Mouse (Mus musculus) erythroblast, embryonic 14.5 days (primary cell): ENCODE data around the gene Zfp62. TPM values are rescaled to one million over a fixed set of nuclear protein-coding genes. Genes with fewer than 3 reads are reported as not detected.

Source experiments
- H3K27me3 ChIP-seq: 2 replicates; pipeline ENCODE4 v1.6.1; 2012; ENCODE audit warnings: inconsistent platforms; ENCODE audit not compliant: control insufficient read depth
- H3K36me3 ChIP-seq: 2 replicates; pipeline ENCODE4 v1.6.1; 2012; ENCODE audit warnings: mild to moderate bottlenecking, inconsistent platforms; ENCODE audit not compliant: control insufficient read depth
- H3K4me1 ChIP-seq: 2 replicates; pipeline ENCODE4 v1.6.1; 2012; ENCODE audit warnings: inconsistent platforms; ENCODE audit not compliant: control insufficient read depth
- H3K4me3 ChIP-seq: replicated peaks from 2 replicates; pipeline ENCODE3; 2012; ENCODE audit warnings: moderate library complexity, mild to moderate bottlenecking, inconsistent platforms
- H3K9me3 ChIP-seq: 2 replicates; pipeline ENCODE4 v1.6.1; 2012; ENCODE audit warnings: low read length, inconsistent platforms, mixed read lengths; ENCODE audit not compliant: control insufficient read depth
- GATA1 ChIP-seq: IDR thresholded peaks from 2 replicates; pipeline ENCODE4 v1.6.1; 2012; ENCODE audit warnings: low read length, inconsistent platforms, mixed read lengths
- TAL1 ChIP-seq: IDR thresholded peaks from 3 replicates; pipeline ENCODE4 v1.6.1; 2012; ENCODE audit warnings: low read length, inconsistent platforms, mixed read lengths
- polyA plus RNA-seq: library from polyadenylated mRNA; stranded (reverse); fragments of >175 nt; gene quantifications from 2 replicates; pipeline ENCODE4 v1.2.3, GENCODE M21; 2012

Zfp62 gene
- polyA plus RNA-seq, 1 experiment = 0.02 TPM

DNA sequence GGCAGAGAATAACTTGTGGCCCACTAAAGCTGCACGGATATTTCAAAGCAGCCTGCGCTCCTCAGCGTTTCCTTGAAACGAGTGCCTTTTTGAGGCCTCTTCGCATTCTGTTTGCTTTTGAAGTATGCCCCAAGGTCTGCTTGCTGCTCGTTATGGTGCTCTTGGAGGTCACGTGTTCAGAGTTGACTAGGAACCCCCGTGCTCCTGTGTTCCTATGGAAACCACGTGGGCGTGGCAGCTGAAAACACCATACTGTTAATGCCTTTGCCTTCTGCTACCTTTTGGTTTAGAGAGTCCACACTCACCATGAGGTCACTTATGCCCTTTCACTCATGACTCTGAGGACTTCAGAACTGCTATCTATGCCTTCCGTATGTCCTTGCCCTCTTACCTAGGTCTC lies 61.5 kb downstream of the Zfp62 start:
- Histone ChIP-seq H3K4me3 (no peak overlapping the region), H3K9me3 (no peaks in the 10 kb centered on the region), H3K27me3 (no peaks in the 10 kb centered on the region), H3K4me1 (no peaks in the 10 kb centered on the region; the same call in 1 of the 2 replicates), H3K36me3 (peaks cover 58% of the 10 kb centered on the region)
- no peak for TF ChIP-seq GATA1
- no peak for TF ChIP-seq TAL1

DNA sequence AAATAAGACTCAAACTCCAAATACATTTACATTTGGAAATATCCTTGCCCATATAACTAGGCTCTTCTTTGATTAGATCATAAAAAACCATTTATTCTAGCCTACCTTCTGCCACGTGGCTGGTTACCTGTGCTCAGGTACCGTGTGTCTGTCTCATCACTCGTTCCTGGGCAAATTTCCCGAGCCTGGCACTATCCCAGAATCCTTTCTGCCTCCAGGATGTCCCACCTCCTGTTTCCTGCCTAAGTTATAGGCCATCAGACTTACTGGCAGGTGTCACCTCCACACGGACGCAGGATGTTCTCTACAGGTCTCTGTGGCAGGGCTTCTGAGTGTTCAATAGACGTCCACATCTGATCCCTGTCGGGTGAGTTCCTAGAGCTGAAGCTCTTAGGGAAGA lies 62.0 kb downstream of the Zfp62 start:
- Histone ChIP-seq H3K4me1 (no peaks in the 10 kb centered on the region; the same call in 1 of the 2 replicates), H3K27me3 (no peaks in the 10 kb centered on the region), H3K4me3 (no peak overlapping the region), H3K9me3 (no peaks in the 10 kb centered on the region), H3K36me3 (peaks cover 54% of the 10 kb centered on the region)
- no peak for TF ChIP-seq TAL1
- TF ChIP-seq GATA1 = no peak

GRCm38 (mm10) chr11:49266671-49267070 lies 63.6 kb downstream of the Zfp62 start:
- Histone ChIP-seq H3K27me3 (no peaks in the 10 kb centered on the region), H3K4me3 (no peak overlapping the region), H3K4me1 (no peaks in the 10 kb centered on the region), H3K36me3 (peaks cover 38% of the 10 kb centered on the region), H3K9me3 (no peaks in the 10 kb centered on the region)
- TF ChIP-seq GATA1 = no peak
- no peak for TF ChIP-seq TAL1

GRCm38 (mm10) chr11:49267316-49267715 lies 64.2 kb downstream of the Zfp62 start:
- Histone ChIP-seq H3K27me3 (no peaks in the 10 kb centered on the region), H3K9me3 (no peaks in the 10 kb centered on the region), H3K36me3 (peaks cover 31% of the 10 kb centered on the region), H3K4me1 (no peaks in the 10 kb centered on the region), H3K4me3 (no peak overlapping the region)
- no peak for TF ChIP-seq TAL1
- TF ChIP-seq GATA1 = no peak

- no peak overlapping the region for H3K4me3 ChIP-seq
- no peaks in the 10 kb centered on the region for H3K9me3 ChIP-seq
- peaks cover 24% of the 10 kb centered on the region for H3K36me3 ChIP-seq
- H3K27me3 ChIP-seq = no peaks in the 10 kb centered on the region
- no peak for TF ChIP-seq TAL1
- no peak for TF ChIP-seq GATA1
- no peaks in the 10 kb centered on the region for H3K4me1 ChIP-seq
These were observed 65.0 kb downstream of the Zfp62 start for GRCm38 (mm10) chr11:49267970-49268579.

Other genes starting within 250 kb of the Zfp62 start
- gene Olfr56, start 224.4 kb upstream of the Zfp62 start, polyA plus RNA-seq = 0.02 TPM in 1 of 2 replicates, not detected in the other
- gene 9930111J21Rik1, start 223.9 kb upstream of the Zfp62 start, polyA plus RNA-seq = not detected in 2 replicates
- gene Gm12185, start 211.1 kb upstream of the Zfp62 start, polyA plus RNA-seq = not detected in 2 replicates
- gene Tgtp1, start 209.1 kb upstream of the Zfp62 start, polyA plus RNA-seq = not detected in 2 replicates
- 0.02 TPM in 1 of 2 replicates, not detected in the other for gene 9930111J21Rik2, start 152.1 kb upstream of the Zfp62 start, polyA plus RNA-seq
- not detected in 2 replicates for gene Tgtp2, start 139.1 kb upstream of the Zfp62 start, polyA plus RNA-seq
- gene Ifi47, start 126.7 kb upstream of the Zfp62 start, polyA plus RNA-seq = not detected in 2 replicates
- gene Olfr1396, start 88.4 kb upstream of the Zfp62 start, polyA plus RNA-seq = not detected in 2 replicates
- gene Olfr1395, start 61.0 kb upstream of the Zfp62 start, polyA plus RNA-seq = not detected in 2 replicates
- gene Olfr1394, start 48.9 kb upstream of the Zfp62 start, polyA plus RNA-seq = not detected in 2 replicates
- gene Btnl9, start 16.1 kb upstream of the Zfp62 start, polyA plus RNA-seq = not detected in 2 replicates
- gene Mgat1, start 40.9 kb downstream of the Zfp62 start, polyA plus RNA-seq = 6.7 and 7.3 TPM in 2 replicates
- not detected in 2 replicates for gene Olfr1393, start 75.0 kb downstream of the Zfp62 start, polyA plus RNA-seq
- gene Olfr1392, start 82.0 kb downstream of the Zfp62 start, polyA plus RNA-seq = 0.01 TPM in 1 of 2 replicates, not detected in the other
- gene Olfr10, start 101.4 kb downstream of the Zfp62 start, polyA plus RNA-seq = not detected in 2 replicates
- not detected in 2 replicates for gene Olfr1391, start 119.5 kb downstream of the Zfp62 start, polyA plus RNA-seq
- not detected in 2 replicates for gene Olfr1390, start 131.9 kb downstream of the Zfp62 start, polyA plus RNA-seq
- not detected in 2 replicates for gene Olfr1389, start 219.8 kb downstream of the Zfp62 start, polyA plus RNA-seq
- gene Olfr1388, start 233.3 kb downstream of the Zfp62 start, polyA plus RNA-seq = not detected in 2 replicates